Mouse (Mus musculus) adrenal gland, adult 18-20 months (tissue): Measurements from ENCODE around the gene Mrpl37. TPM values are rescaled to one million over a fixed set of nuclear protein-coding genes. Genes with fewer than 3 reads are reported as not detected.

ENCODE experiments used
- DNase-seq, 2 experiments: peaks; one replicate each; pipeline ENCODE4 v3.0.0; 2021 to 2022; ENCODE audit warnings: low spot score in 2 of 2
- total RNA-seq, 2 experiments: library from RNA; stranded (reverse); gene quantifications; 1 replicate in 1 of 2; 2 replicates in 1 of 2; pipeline ENCODE4 v1.2.3; 2021

Gene Mrpl37
- total RNA-seq, 2 experiments from 2014 or later, result 94.2 to 105 TPM

GRCm38 (mm10) chr4:107020287-107021000 lies 46.2 kb downstream of the Mrpl37 start:
- no peak for DNase-seq

GRCm38 (mm10) chr4:107019027-107019426 lies 47.6 kb downstream of the Mrpl37 start:
- peak; percentile 35 to 43 for DNase-seq

GRCm38 (mm10) chr4:107018521-107018920 lies 48.1 kb downstream of the Mrpl37 start:
- no peak for DNase-seq

GRCm38 (mm10) chr4:107017257-107017656 lies 49.4 kb downstream of the Mrpl37 start:
- DNase-seq, result no peak

- peak; percentile 32 to 35 for DNase-seq
These were observed 50.6 kb downstream of the Mrpl37 start for GRCm38 (mm10) chr4:107015971-107016511.

GRCm38 (mm10) chr4:107013817-107014260 lies 52.8 kb downstream of the Mrpl37 start:
- no peak for DNase-seq

GRCm38 (mm10) chr4:107013119-107013816 lies 53.4 kb downstream of the Mrpl37 start:
- DNase-seq, result no peak

GRCm38 (mm10) chr4:107012574-107012973 lies 54.1 kb downstream of the Mrpl37 start:
- no peak for DNase-seq

GRCm38 (mm10) chr4:107012005-107012478 lies 54.6 kb downstream of the Mrpl37 start:
- DNase-seq, result no peak

GRCm38 (mm10) chr4:107011325-107012004 lies 55.2 kb downstream of the Mrpl37 start:
- DNase-seq, result no peak

GRCm38 (mm10) chr4:107009548-107009947 lies 57.1 kb downstream of the Mrpl37 start:
- DNase-seq, result no peak

- DNase-seq, result no peak
These were observed 58.5 kb downstream of the Mrpl37 start for GRCm38 (mm10) chr4:107008161-107008560.

- no peak for DNase-seq
These were observed 59.3 kb downstream of the Mrpl37 start for GRCm38 (mm10) chr4:107007359-107007758.

GRCm38 (mm10) chr4:107006807-107007206 lies 59.9 kb downstream of the Mrpl37 start:
- DNase-seq, result no peak

- DNase-seq, result no peak
These were observed 60.4 kb downstream of the Mrpl37 start for GRCm38 (mm10) chr4:107006229-107006628.

Other genes with a start within 250 kb of the Mrpl37 start
- 10 to 100 TPM; 70.5 to 75.9 TPM for gene Ssbp3, start 156.2 kb downstream of the Mrpl37 start, total RNA-seq
- 10 to 100 TPM; 19.8 to 23.1 TPM for gene Cyb5rl, start 120 bp upstream of the Mrpl37 start, total RNA-seq
- gene Cdcp2, start 30.0 kb upstream of the Mrpl37 start, total RNA-seq, result not detected
- 100 to 1,000 TPM; 341 to 403 TPM for gene Tmem59, start 111.5 kb upstream of the Mrpl37 start, total RNA-seq
- 10 to 100 TPM; 21.0 to 27.7 TPM for gene Tceanc2, start 112.2 kb upstream of the Mrpl37 start, total RNA-seq
- gene Ldlrad1, start 142.3 kb upstream of the Mrpl37 start, total RNA-seq, result not detected
- 10 to 100 TPM; 18.9 to 19.9 TPM for gene Lrrc42, start 186.7 kb upstream of the Mrpl37 start, total RNA-seq
- gene Hspb11, start 186.7 kb upstream of the Mrpl37 start, total RNA-seq, result 10 to 100 TPM; 17.3 to 20.3 TPM
- gene Dio1, start 240.3 kb upstream of the Mrpl37 start, total RNA-seq, result under 1 TPM in 1 of 2 experiments, not detected in 1; 0.43 TPM
- 10 to 100 TPM; 44.4 to 67.8 TPM for gene Yipf1, start 247.5 kb upstream of the Mrpl37 start, total RNA-seq